Mouse (Mus musculus) embryonic facial prominence, embryonic 12.5 days (tissue): ENCODE data around the gene Traf3ip2. TPM values are rescaled to one million over a fixed set of nuclear protein-coding genes. Genes with fewer than 3 reads are reported as not detected.

ENCODE experiments used
- ATAC-seq: fragments of 200-750 bp; cut with Nextera tagmentation; 2 replicates; pipeline ENCODE4 v1.8.0; 2017; ENCODE audit not compliant: insufficient number of reproducible peaks, insufficient read depth, low FRiP score, low TSS enrichment
- H3K27ac ChIP-seq: fragments of 300-500 bp; sonication (generic); 2 replicates; pipeline ENCODE4 v1.5.1; 2016; ENCODE audit warnings: mild to moderate bottlenecking
- H3K27me3 ChIP-seq: fragments of 300-500 bp; sonication (generic); 2 replicates; pipeline ENCODE4 v1.6.1; 2016; ENCODE audit warnings: mild to moderate bottlenecking, moderate library complexity
- H3K36me3 ChIP-seq: fragments of 300-500 bp; sonication (generic); 2 replicates; pipeline ENCODE4 v1.6.1; 2016; ENCODE audit warnings: mild to moderate bottlenecking
- H3K4me1 ChIP-seq: fragments of 300-500 bp; sonication (generic); 2 replicates; pipeline ENCODE4 v1.6.1; 2016
- H3K4me2 ChIP-seq: fragments of 300-500 bp; sonication (generic); replicated peaks from 2 replicates; pipeline ENCODE4 v1.6.1; 2016; ENCODE audit warnings: mild to moderate bottlenecking, moderate library complexity
- H3K4me3 ChIP-seq: fragments of 300-500 bp; sonication (generic); 2 replicates; pipeline ENCODE4 v1.5.1; 2016; ENCODE audit warnings: mild to moderate bottlenecking
- H3K9ac ChIP-seq: fragments of 300-500 bp; sonication (generic); 2 replicates; pipeline ENCODE4 v1.6.1; 2016; ENCODE audit warnings: mild to moderate bottlenecking, moderate library complexity
- H3K9me3 ChIP-seq: fragments of 300-500 bp; sonication (generic); 2 replicates; pipeline ENCODE4 v1.6.1; 2016; ENCODE audit warnings: mild to moderate bottlenecking, moderate library complexity
- WGBS: fragments of 180-500 bp; shearing (Covaris S2); methylation state at CpG from one replicate; pipeline ENCODE4 v1.1.7; 2016; 5-methylcytosine and 5-hydroxymethylcytosine counted together
- polyA plus RNA-seq: library from polyadenylated mRNA; unstranded; fragments of >200 nt; fragmentation: Nextera tagmentation; extraction: Ambion mirVana; gene quantifications from 2 replicates; pipeline ENCODE4 v1.2.1, GENCODE M21; 2016

Gene Traf3ip2
- polyA plus RNA-seq, 1 experiment from 2014 or later, result 11.4 TPM

DNA sequence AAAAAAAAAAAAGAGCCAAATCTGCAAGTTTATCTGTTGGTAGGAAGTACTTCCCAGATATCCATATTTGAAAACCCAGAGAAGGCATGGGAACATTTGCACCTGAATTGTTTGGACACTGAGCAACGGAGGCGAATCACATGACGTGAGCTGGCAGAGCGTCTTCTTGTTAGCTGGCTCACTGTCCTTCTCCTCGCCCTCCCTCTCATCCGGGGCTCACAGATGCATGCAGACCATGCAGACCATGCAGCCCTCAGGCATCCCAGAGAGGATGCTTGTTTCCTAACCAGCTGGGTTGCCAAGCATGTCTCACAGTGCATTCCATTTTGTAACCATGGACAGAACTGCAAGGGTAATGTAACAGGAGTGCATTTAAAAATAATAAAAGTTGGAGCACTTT lies 11.1 kb downstream of the Traf3ip2 start:
- H3K9ac ChIP-seq, result no peak overlapping the region
- 75% methylated on average over 6 of the region's 6 CpGs for WGBS
- no peaks in the 10 kb centered on the region for H3K9me3 ChIP-seq
- H3K4me1 ChIP-seq, result peaks cover 27% of the 10 kb centered on the region
- H3K36me3 ChIP-seq, result peaks cover 13% of the 10 kb centered on the region; the same call in 1 of the 2 replicates
- H3K27me3 ChIP-seq, result no peaks in the 10 kb centered on the region
- no peak overlapping the region for H3K4me3 ChIP-seq
- H3K4me2 ChIP-seq, result no peak overlapping the region
- H3K27ac ChIP-seq, result peak overlapping the region; percentile 23; the same call in 1 of the 2 replicates
- no peak for ATAC-seq

DNA sequence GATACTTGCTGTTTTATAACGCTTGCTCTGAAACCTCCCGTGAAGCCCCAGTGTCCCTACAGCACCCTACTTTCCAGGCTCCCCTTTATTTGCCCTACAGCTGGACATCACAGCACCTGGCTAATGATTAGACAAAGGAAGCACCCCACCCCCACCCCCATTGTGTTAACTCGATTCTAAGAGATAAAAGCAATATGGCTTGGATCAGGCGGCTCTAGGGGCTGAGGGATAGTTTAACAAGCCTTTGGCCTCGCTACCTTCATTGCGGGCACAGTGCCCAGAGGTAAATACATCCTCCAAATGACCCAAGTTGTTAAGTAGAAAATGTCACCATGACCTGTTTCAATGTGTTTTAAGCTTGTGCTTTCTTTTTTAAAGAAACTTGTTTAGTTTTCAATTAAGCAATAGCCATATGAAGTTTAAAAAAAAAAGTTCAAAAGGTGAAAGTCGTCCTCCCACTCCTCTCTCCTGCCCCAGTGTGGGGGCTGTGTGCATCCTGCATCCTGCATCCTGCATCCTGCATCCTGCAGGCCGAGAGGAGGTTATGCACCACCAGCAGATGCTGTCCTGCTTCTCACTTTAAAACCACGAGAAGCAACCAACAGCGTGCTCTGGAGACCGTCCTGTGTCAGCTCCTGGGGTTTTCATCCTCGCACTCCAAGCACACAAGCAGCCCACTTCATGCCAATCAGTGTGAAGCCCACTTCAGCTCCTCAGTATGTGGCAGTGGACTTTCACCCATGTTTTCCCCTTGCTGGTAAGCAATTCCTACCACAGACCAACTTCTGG lies 12.3 kb downstream of the Traf3ip2 start:
- peaks cover 13% of the 10 kb centered on the region; the same call in 1 of the 2 replicates for H3K36me3 ChIP-seq
- peak overlapping the region; percentile 70; the same call in 1 of the 2 replicates for H3K27ac ChIP-seq
- WGBS, result 49% methylated on average over 12 of the region's 12 CpGs

DNA sequence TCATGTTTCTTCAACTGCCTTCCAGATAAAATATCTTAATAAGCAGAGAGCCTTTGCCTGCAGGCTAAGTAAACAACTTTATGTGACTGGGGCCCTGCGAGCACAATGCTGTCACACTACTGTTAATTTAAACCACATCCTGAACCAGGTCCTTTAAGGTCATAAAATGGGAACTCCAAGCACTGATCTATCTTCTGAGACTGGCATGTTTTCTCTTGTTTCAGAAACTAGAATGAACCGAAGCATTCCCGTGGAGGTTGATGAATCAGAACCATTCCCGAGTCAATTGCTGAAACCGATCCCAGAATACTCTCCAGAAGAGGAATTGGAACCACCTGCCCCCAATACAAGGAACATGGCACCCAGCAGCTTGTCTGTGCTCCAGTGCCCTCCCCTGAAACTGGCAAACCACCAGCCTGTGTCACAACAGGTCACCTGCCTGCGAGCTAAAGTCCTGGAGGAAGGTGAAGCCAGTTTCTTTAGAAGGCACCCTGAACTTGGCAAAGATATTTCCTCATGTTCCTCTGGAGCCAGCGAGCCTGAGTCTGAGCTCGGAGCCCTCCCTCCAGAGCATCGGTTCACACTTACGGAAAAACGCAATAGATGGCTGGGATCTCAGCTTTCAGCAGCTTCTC lies 13.0 kb downstream of the Traf3ip2 start:
- Histone ChIP-seq H3K9me3 (no peaks in the 10 kb centered on the region), H3K4me1 (peaks cover 45% of the 10 kb centered on the region), H3K27ac (peak overlapping the region; percentile 70), H3K36me3 (peaks cover 10% of the 10 kb centered on the region; the same call in 1 of the 2 replicates), H3K27me3 (no peaks in the 10 kb centered on the region), H3K9ac (no peak overlapping the region), H3K4me2 (no peak overlapping the region; the same call in 1 of the 2 replicates), H3K4me3 (no peak overlapping the region)
- 50% methylated on average over 11 of the region's 11 CpGs for WGBS
- no peak for ATAC-seq

More for the DNA sequence above, 12.3 kb downstream of the Traf3ip2 start:
- no peak for ATAC-seq
- Histone ChIP-seq H3K9me3 (no peaks in the 10 kb centered on the region), H3K4me3 (no peak overlapping the region), H3K4me1 (peaks cover 38% of the 10 kb centered on the region), H3K4me2 (no peak overlapping the region; the same call in 1 of the 2 replicates), H3K9ac (no peak overlapping the region), H3K27me3 (no peaks in the 10 kb centered on the region)

DNA sequence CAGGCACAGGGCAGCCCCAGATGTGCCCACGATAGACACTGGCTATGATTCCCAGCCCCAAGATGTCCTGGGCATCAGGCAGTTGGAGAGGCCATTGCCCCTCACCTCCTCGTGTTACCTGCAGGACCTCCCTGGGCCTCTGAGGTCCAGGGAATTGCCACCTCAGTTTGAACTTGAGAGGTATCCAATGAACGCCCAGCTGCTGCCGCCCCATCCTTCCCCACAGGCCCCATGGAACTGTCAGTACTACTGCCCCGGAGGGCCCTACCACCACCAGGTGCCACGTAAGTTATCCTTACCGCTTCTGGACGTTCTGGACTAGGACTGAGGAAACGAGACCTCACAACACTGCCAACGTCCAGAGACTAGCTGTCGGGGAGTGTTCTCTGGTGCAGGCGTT lies 13.6 kb downstream of the Traf3ip2 start:
- Histone ChIP-seq H3K9me3 (no peaks in the 10 kb centered on the region), H3K36me3 (peaks cover 10% of the 10 kb centered on the region; the same call in 1 of the 2 replicates), H3K9ac (no peak overlapping the region), H3K4me3 (no peak overlapping the region), H3K27me3 (no peaks in the 10 kb centered on the region), H3K4me2 (no peak overlapping the region), H3K27ac (peak overlapping the region; percentile 70; the same call in 1 of the 2 replicates), H3K4me1 (peaks cover 50% of the 10 kb centered on the region)
- WGBS, result 85% methylated on average over 12 of the region's 12 CpGs
- no peak for ATAC-seq

DNA sequence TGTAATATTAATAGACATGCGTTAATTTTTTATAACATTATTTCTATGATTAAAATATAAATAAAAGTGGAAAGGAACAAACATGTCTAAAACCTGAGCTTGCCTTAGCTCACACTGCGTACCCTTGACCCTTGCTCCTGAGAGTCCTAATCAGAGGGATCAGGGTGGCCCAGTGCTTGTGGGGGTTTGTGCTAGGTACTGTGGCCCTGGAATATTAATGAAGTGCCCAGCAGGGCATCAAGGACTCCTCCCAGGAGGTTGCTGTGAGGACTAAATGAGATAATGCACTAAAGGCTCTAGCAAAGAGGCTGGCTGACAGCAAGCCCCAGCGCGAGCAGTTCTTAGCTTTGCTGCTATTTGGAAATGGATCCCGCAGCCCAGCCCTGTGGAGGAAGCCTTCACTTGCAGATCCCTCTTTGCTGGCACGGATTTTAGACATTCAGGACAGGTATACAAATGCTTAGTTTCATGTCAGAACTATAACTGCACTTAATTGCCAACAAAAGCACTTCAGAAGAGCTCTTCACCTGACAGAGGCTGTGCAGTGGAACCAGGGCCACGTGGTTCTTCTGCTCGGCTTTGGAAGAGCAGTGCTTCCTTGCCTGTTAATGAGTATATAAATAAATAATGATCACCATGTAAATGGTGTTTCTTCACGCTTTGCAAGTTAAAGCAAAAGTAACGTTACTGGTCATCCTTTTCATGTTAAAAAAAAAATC lies 16.2 kb downstream of the Traf3ip2 start:
- H3K27me3 ChIP-seq, result no peaks in the 10 kb centered on the region
- ATAC-seq, result no peak
- H3K4me3 ChIP-seq, result no peak overlapping the region
- H3K4me1 ChIP-seq, result peaks cover 57% of the 10 kb centered on the region
- no peaks in the 10 kb centered on the region; the same call in 1 of the 2 replicates for H3K36me3 ChIP-seq
- WGBS, result 45% methylated on average over 10 of the region's 10 CpGs
- H3K27ac ChIP-seq, result no peak overlapping the region
- H3K9ac ChIP-seq, result no peak overlapping the region
- H3K4me2 ChIP-seq, result no peak overlapping the region
- H3K9me3 ChIP-seq, result no peaks in the 10 kb centered on the region

DNA sequence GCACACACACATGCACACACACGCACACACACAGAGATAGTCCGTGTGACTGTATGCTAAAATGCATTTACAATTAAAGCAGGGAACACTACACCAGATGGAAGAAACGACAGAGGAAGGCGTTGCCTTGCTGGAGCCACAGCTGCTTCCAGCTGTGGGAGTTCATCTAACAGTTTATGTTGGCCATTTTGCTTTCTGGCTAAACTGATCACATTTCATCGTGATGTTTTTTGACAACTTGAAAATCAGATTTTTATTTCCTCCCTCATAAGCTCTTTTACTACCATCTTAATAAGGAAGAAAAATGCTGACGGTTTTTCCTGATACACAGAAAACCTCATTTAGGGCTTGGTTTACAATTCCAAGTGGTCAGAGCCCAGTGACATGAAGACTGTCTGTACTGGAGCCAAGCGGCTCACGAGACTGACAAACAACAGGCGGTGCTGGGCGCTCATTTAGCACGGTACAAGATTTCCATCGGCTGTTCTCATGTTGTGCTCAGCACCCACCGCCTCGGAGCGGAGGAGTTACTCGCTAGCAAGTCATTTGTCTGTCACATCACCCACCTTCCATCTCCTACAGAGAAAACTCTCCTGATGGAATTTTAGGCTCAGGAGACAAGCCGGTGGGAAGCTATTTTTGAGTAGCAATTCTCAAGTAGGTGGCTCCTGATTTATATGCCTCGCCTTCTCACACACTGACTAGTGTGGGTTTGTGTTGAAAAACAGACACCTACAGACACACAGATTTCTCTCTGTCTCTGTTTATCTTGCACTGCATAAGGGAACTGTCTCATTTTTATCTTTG lies 17.2 kb downstream of the Traf3ip2 start:
- Histone ChIP-seq H3K4me2 (no peak overlapping the region), H3K4me3 (no peak overlapping the region), H3K27me3 (no peaks in the 10 kb centered on the region), H3K9ac (no peak overlapping the region), H3K27ac (peak overlapping the region; percentile 74), H3K4me1 (peaks cover 48% of the 10 kb centered on the region), H3K9me3 (no peaks in the 10 kb centered on the region), H3K36me3 (no peaks in the 10 kb centered on the region; the same call in 1 of the 2 replicates)
- WGBS, result 42% methylated on average over 18 of the region's 18 CpGs
- no peak for ATAC-seq

DNA sequence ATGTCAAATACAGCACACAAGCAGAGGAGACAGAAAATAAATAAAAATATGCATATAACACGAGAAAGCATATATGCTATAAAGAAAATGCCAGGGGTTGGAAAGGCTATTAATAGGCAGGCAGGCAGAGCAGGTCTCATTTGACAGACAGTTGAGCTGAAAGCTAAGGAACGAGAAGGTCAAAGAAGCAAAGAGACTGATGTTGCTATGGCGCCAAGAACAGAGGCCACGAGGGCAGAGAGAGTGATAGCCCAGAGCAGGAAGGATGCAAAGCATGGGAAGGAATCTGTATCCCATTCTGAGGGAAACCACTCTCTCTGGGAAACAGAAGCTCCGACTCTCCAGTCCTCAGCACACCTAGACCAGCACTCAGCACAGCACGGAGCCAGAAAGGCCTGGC lies 18.1 kb downstream of the Traf3ip2 start:
- H3K9ac ChIP-seq, result peak overlapping the region; percentile 21; the same call in 1 of the 2 replicates
- no peaks in the 10 kb centered on the region for H3K9me3 ChIP-seq
- H3K36me3 ChIP-seq, result no peaks in the 10 kb centered on the region; the same call in 1 of the 2 replicates
- no peaks in the 10 kb centered on the region for H3K27me3 ChIP-seq
- no peak for ATAC-seq
- WGBS, result 46% methylated on average over 6 of the region's 6 CpGs
- H3K4me2 ChIP-seq, result no peak overlapping the region
- H3K4me3 ChIP-seq, result no peak overlapping the region
- H3K27ac ChIP-seq, result 0 out of 2 replicates have a peak overlapping the region, but pooled peaks have one; percentile 74
- peaks cover 39% of the 10 kb centered on the region for H3K4me1 ChIP-seq

DNA sequence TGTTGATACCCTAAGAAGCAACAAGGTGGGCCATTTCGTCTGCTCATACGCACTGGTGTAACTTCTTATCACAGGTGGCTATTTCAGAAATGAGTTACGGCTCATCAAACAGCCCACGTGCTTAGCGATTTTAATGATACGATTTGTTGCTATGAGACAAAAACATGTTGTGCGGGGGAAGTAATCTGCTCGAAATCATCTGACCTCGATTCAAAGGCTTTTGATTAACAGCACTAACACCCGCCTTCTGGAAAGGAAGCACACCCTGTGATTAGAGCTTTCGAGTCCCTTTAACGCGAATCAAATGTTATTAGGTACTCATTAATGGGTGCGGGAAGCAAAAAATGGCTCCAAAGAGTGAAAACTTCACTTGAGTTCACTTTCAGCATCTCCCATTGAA lies 18.9 kb downstream of the Traf3ip2 start:
- Histone ChIP-seq H3K4me2 (no peak overlapping the region), H3K27me3 (no peaks in the 10 kb centered on the region), H3K9ac (no peak overlapping the region), H3K4me1 (peaks cover 32% of the 10 kb centered on the region), H3K36me3 (no peaks in the 10 kb centered on the region; the same call in 1 of the 2 replicates), H3K9me3 (no peaks in the 10 kb centered on the region), H3K27ac (0 out of 2 replicates have a peak overlapping the region, but pooled peaks have one; percentile 41), H3K4me3 (no peak overlapping the region)
- no peak for ATAC-seq
- 72% methylated on average over 14 of the region's 14 CpGs for WGBS

DNA sequence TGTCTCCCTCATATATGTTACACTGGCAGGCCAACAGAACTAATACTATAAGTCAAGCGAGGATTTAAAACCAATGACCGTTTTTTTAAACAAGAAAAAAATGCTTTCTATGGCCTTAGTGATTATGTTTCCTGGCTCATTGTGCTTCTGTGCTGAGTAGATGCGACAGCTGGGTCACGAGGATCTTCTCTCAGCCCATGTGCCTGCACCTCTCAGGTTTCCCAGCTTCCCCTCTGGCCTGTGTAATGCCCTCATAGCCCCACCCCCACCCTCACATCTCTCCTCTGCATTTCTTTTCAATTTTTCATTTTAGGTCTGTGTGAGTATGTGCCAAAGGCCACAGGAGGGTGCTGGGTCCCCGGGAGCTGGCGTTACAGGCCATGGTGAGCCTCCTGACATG lies 20.6 kb downstream of the Traf3ip2 start:
- H3K27me3 ChIP-seq, result no peaks in the 10 kb centered on the region
- peaks cover 34% of the 10 kb centered on the region for H3K4me1 ChIP-seq

DNA sequence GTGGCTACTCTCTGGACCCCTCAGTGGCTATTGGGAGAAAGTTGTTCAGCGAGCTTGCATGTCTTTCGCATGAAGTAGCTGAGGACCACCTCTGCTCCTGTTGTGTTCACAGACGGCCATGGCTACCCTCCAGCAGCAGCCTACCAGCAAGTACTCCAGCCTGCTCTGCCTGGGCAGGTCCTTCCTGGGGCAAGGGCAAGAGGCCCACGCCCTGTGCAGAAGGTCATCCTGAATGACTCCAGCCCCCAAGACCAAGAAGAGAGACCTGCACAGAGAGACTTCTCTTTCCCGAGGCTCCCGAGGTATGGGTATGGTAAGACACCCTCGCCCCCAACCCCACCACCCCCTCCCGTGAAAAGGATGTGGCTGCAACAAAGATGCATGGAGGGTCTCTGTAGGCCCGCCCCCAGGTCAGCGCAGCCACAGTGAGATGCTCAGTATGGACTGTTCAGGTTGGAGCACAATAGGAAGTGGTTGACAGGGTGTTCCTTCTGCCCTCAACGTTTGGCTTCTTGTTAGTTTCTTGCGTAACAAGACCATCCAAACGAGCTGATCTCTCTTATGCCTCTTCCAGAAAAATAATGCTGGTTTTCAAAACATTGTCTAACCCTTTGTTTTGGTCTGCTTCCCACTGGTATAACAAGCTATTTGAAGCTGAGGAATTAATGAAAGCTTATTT lies 21.8 kb downstream of the Traf3ip2 start:
- no peak overlapping the region for H3K4me3 ChIP-seq
- no peak overlapping the region for H3K4me2 ChIP-seq
- peaks cover 36% of the 10 kb centered on the region for H3K4me1 ChIP-seq
- no peaks in the 10 kb centered on the region for H3K9me3 ChIP-seq
- H3K36me3 ChIP-seq, result no peaks in the 10 kb centered on the region
- no peak overlapping the region for H3K9ac ChIP-seq
- no peaks in the 10 kb centered on the region for H3K27me3 ChIP-seq
- H3K27ac ChIP-seq, result 0 out of 2 replicates have a peak overlapping the region, but pooled peaks have one; percentile 46
- no peak for ATAC-seq
- WGBS, result 86% methylated on average over 13 of the region's 13 CpGs

More for the DNA sequence above, 20.6 kb downstream of the Traf3ip2 start:
- no peak overlapping the region for H3K27ac ChIP-seq
- no peak; the same call in 1 of the 2 replicates for ATAC-seq
- 49% methylated on average over 6 of the region's 6 CpGs for WGBS
- H3K4me3 ChIP-seq, result no peak overlapping the region
- no peak overlapping the region for H3K9ac ChIP-seq
- H3K36me3 ChIP-seq, result no peaks in the 10 kb centered on the region
- no peak overlapping the region for H3K4me2 ChIP-seq
- no peaks in the 10 kb centered on the region for H3K9me3 ChIP-seq
